Mouse (Mus musculus): ENCODE data around the gene Map3k11. TPM values are rescaled to one million over a fixed set of nuclear protein-coding genes. Genes with fewer than 3 reads are reported as not detected.

The Map3k11 gene
- polyA plus RNA-seq, 1 experiment from 2014 or later = 9.2 TPM

DNA sequence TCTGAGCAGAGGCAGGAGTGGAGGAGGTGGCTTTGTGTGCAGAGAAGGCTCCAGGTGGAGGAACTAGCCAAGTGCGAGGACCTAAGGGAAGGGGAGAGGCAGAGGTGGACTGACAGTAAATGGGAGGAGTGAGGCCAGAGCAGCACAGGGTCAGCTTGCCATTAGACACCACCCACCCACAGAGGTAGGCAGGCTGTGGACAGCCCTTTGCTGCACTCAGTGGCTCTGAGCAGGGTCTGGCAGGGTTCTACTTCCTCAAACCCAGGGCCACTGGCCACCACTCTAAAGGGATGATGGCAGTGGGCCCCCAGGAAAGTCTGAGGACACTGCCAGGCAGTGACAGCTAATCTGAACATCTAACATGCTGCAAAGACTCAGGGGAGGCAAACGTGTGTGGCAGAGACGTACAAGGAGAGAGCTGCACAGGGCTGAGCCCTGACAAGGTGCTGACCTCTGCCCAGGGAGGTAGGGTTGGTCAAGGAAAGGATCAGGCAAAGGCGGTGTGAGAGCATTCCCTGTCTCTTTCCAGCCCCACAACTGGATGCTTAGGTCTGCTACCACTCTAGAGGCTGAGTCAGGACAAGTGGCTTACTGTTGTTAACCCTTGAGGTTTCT, 35.5 kb downstream of the Map3k11 start:
- no peaks in the 10 kb centered on the region for H3K9me3 ChIP-seq (replicated peaks; ENCODE audit: control insufficient read depth, low read length)
- H3K4me3 ChIP-seq (ENCODE audit: low read depth, low read length) = no peak overlapping the region
- H3K27ac ChIP-seq (ENCODE audit: low read depth, low read length) = no peak overlapping the region
- no peak overlapping the region for H3K4me2 ChIP-seq (ENCODE audit: low read length)
- peaks cover 74% of the 10 kb centered on the region for H3K36me3 ChIP-seq (ENCODE audit: control insufficient read depth, insufficient read depth, low read length)
- peaks cover 29% of the 10 kb centered on the region for H3K4me1 ChIP-seq (ENCODE audit: control insufficient read depth, insufficient read depth, low read length)
- 0 out of 2 replicates have a peak overlapping the region, but pooled peaks have one; percentile 8 for H3K9ac ChIP-seq (ENCODE audit: low read length)
- no peaks in the 10 kb centered on the region for H3K27me3 ChIP-seq (replicated peaks; ENCODE audit: control insufficient read depth, insufficient read depth, low read length)
- DNase-seq (ENCODE audit: low spot score) (no peak), ATAC-seq (no peak)
- 73% methylated on average over 4 of the region's 4 CpGs for WGBS

DNA sequence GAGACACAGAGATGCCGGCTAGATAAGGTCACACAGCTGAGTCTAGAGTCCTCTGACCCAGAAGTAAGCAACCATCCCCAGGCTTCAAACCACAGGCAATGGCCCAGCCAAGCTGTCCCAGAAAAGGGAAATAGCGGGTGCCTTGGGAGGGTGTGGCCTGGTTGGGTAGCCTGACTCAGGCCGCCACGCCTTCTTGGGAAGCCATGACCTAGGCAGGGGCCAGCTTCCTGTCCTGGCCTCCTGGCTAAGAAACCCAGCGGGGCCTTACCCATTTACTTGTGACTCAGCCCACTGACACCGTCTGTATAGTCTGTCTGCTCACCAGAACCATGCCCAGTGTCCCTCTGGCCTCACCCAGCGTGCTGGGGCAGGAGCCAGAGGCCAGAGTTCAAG, 36.0 kb downstream of the Map3k11 start:
- ATAC-seq (no peak), DNase-seq (ENCODE audit: low spot score) (no peak)
- Histone ChIP-seq H3K4me3 (ENCODE audit: low read depth, low read length) (no peak overlapping the region), H3K4me2 (ENCODE audit: low read length) (no peak overlapping the region; the same call in 1 of the 2 replicates), H3K9ac (ENCODE audit: low read length) (0 out of 2 replicates have a peak overlapping the region, but pooled peaks have one; percentile 8), H3K36me3 (ENCODE audit: control insufficient read depth, insufficient read depth, low read length) (peaks cover 69% of the 10 kb centered on the region), H3K4me1 (ENCODE audit: control insufficient read depth, insufficient read depth, low read length) (peaks cover 29% of the 10 kb centered on the region), H3K9me3 (replicated peaks; ENCODE audit: control insufficient read depth, low read length) (no peaks in the 10 kb centered on the region), H3K27me3 (replicated peaks; ENCODE audit: control insufficient read depth, insufficient read depth, low read length) (no peaks in the 10 kb centered on the region), H3K27ac (ENCODE audit: low read depth, low read length) (no peak overlapping the region)
- 84% methylated on average over 7 of the region's 7 CpGs for WGBS

DNA sequence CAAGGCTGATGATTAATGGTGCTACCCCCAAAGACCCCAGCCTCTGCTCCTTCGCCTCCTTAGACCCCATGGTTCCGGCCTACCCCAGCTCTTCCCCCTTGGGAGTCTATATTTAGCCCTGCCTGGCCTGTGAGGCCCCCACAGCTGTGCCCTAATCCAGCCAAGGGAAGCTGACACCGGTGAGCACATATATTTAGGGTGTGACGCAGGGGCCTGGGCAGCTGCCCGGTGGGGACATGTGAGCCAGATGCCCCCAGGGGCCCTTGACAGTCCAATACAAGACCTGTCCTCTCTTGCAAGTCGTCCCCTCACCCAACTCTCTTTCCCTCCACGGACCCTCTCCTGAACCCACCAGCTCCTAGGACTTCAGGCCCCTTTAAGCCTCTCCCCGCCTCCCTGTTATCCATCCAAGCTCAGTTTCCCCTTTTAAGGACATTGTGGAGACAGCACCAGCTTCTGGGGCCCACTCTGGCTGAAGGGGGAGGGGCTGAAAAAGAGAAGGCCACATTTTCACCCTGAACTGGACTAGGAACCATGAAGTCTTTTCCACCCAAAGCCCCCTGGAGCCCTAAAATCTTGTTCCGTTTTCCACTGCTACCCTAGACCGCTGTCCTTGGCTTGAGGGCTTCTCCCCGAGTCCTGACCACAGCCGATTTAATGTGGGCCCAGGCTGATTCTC, 36.6 kb downstream of the Map3k11 start:
- Histone ChIP-seq H3K9me3 (replicated peaks; ENCODE audit: control insufficient read depth, low read length) (no peaks in the 10 kb centered on the region), H3K27ac (ENCODE audit: low read depth, low read length) (no peak overlapping the region), H3K27me3 (replicated peaks; ENCODE audit: control insufficient read depth, insufficient read depth, low read length) (no peaks in the 10 kb centered on the region), H3K4me3 (ENCODE audit: low read depth, low read length) (no peak overlapping the region), H3K4me1 (ENCODE audit: control insufficient read depth, insufficient read depth, low read length) (peaks cover 34% of the 10 kb centered on the region), H3K36me3 (ENCODE audit: control insufficient read depth, insufficient read depth, low read length) (peaks cover 63% of the 10 kb centered on the region), H3K9ac (ENCODE audit: low read length) (peak overlapping the region; percentile 62; the same call in 1 of the 2 replicates), H3K4me2 (ENCODE audit: low read length) (peak overlapping the region; percentile 99)
- no peak for ATAC-seq
- DNase-seq (ENCODE audit: low spot score) = no peak
- 86% methylated on average over 12 of the region's 12 CpGs for WGBS

DNA sequence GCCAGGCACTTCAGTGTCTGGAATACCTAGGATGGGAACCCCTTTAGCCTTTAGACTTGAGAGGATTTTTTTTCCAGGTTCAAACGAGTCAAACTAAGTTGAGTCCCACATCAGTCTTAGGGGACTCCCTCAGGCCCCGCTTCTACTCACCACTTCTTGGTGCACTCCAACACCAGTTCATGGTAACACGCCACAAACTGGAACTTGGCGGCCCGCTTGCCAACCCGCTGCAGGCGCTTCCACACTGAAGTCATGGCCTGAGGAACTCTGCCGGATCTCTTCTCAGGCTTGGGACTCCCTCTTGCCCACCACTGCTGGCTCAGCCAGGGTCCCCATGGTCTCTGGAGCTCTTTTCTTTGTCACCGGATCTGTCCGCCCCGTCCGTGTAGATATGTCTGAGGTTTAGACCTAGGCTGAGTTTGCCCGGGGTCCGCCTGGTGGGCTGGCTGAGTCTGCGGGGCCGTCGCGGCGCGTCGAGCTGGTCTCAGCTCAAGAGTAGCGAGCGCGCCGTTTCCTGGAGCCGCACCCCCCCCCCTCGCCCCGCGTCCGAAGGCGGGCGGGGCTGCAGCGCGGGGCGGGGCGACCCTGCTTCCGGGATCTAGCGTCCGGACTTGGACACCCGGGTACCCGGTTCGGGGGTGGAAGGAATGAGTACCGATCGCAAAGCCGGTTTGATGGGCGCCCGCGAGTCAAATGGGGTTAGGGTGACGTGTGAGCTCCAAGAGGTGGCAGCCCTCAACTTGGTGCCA, 37.4 kb downstream of the Map3k11 start, which contains the start of gene Ehbp1l1:
TSS of gene Ehbp1l1 (minus strand) at position 551 of the 749 bp plus-strand sequence.
- peak within 1 kb of the TSS; percentile 99 for H3K4me2 ChIP-seq (ENCODE audit: low read length)
- ATAC-seq = no peak
- peak within 1 kb of the TSS; percentile 99 for H3K4me3 ChIP-seq (ENCODE audit: low read depth, low read length)
- no peaks in the 10 kb centered on the region for H3K27me3 ChIP-seq (replicated peaks; ENCODE audit: control insufficient read depth, insufficient read depth, low read length)
- no peak within 1 kb of the TSS for H3K27ac ChIP-seq (ENCODE audit: low read depth, low read length)
- no peak for DNase-seq (ENCODE audit: low spot score)
- 18% methylated on average over 40 of the region's 49 CpGs for WGBS
- peak within 1 kb of the TSS; percentile 100 for H3K9ac ChIP-seq (ENCODE audit: low read length)
- peaks cover 38% of the 10 kb centered on the region for H3K4me1 ChIP-seq (ENCODE audit: control insufficient read depth, insufficient read depth, low read length)
- H3K9me3 ChIP-seq (replicated peaks; ENCODE audit: control insufficient read depth, low read length) = no peaks in the 10 kb centered on the region
- H3K36me3 ChIP-seq (ENCODE audit: control insufficient read depth, insufficient read depth, low read length) = peaks cover 55% of the 10 kb centered on the region

DNA sequence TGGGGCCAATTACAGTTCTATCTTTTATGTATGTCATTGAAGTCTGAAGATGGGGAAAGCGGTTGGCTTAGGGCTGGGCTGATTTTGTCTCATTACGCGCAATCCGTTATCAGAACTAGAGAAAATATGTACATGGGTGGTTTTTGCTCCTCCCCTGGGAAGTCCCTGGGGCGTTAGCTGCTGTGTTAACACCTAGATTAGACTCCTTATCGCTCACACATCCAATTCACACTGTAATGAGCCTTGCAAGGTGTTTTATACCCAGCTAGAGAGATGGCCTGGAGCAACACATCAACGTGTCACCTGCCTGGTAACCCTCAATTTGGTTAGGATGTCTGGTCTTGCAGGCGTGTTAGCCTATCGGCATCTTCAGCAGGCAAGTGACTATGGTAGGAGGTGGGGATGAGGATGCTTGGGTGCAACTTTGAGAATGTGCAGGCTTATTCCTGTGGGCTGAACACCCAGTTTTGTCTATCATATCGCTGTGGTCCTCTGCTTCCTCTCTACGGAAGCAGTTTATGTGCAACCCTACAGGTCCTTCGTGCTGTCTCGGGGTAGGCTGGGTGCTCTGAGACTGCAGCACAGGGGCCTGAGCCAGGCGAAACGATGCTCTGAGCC, 38.5 kb downstream of the Map3k11 start:
- H3K27me3 ChIP-seq (replicated peaks; ENCODE audit: control insufficient read depth, insufficient read depth, low read length) = no peaks in the 10 kb centered on the region
- H3K9ac ChIP-seq (ENCODE audit: low read length) = peak overlapping the region; percentile 100
- H3K4me1 ChIP-seq (ENCODE audit: control insufficient read depth, insufficient read depth, low read length) = peaks cover 40% of the 10 kb centered on the region
- H3K4me3 ChIP-seq (ENCODE audit: low read depth, low read length) = peak overlapping the region; percentile 99
- DNase-seq (ENCODE audit: low spot score) = no peak
- no peak for ATAC-seq
- H3K9me3 ChIP-seq (replicated peaks; ENCODE audit: control insufficient read depth, low read length) = no peaks in the 10 kb centered on the region
- WGBS = 81% methylated on average over 15 of the region's 15 CpGs
- peak overlapping the region; percentile 1; the same call in 1 of the 2 replicates for H3K27ac ChIP-seq (ENCODE audit: low read depth, low read length)
- H3K36me3 ChIP-seq (ENCODE audit: control insufficient read depth, insufficient read depth, low read length) = peaks cover 44% of the 10 kb centered on the region
- H3K4me2 ChIP-seq (ENCODE audit: low read length) = peak overlapping the region; percentile 99

DNA sequence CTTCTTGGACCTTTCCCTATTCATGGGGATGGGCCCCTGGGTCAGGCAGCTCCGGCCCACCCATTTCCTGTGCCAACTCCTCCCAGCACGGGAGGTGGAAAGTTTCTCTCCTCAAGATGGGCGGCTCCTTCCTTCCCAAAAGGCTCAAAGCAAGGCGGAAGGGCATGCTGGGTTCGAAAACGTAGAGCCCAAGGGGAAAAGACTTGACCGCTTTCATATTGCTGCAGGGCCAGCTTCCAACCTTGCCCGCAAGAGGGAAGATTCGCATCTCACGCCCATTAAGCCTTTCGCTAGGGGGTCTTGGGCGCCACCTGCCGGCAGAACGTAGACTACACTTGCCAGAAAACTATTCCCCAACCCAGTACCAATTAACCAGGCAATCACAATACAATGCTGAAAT, 39.2 kb downstream of the Map3k11 start:
- peak overlapping the region; percentile 100 for H3K9ac ChIP-seq (ENCODE audit: low read length)
- peaks cover 40% of the 10 kb centered on the region for H3K4me1 ChIP-seq (ENCODE audit: control insufficient read depth, insufficient read depth, low read length)
- H3K36me3 ChIP-seq (ENCODE audit: control insufficient read depth, insufficient read depth, low read length) = peaks cover 37% of the 10 kb centered on the region
- H3K27me3 ChIP-seq (replicated peaks; ENCODE audit: control insufficient read depth, insufficient read depth, low read length) = no peaks in the 10 kb centered on the region
- peak overlapping the region; percentile 99 for H3K4me2 ChIP-seq (ENCODE audit: low read length)
- H3K4me3 ChIP-seq (ENCODE audit: low read depth, low read length) = peak overlapping the region; percentile 99
- WGBS = 6% methylated on average over 14 of the region's 14 CpGs
- peak; percentile 89 for DNase-seq (ENCODE audit: low spot score)
- H3K27ac ChIP-seq (ENCODE audit: low read depth, low read length) = peak overlapping the region; percentile 1; the same call in 1 of the 2 replicates
- ATAC-seq = peak; percentile 19; the same call in 1 of the 2 replicates
- H3K9me3 ChIP-seq (replicated peaks; ENCODE audit: control insufficient read depth, low read length) = no peaks in the 10 kb centered on the region

DNA sequence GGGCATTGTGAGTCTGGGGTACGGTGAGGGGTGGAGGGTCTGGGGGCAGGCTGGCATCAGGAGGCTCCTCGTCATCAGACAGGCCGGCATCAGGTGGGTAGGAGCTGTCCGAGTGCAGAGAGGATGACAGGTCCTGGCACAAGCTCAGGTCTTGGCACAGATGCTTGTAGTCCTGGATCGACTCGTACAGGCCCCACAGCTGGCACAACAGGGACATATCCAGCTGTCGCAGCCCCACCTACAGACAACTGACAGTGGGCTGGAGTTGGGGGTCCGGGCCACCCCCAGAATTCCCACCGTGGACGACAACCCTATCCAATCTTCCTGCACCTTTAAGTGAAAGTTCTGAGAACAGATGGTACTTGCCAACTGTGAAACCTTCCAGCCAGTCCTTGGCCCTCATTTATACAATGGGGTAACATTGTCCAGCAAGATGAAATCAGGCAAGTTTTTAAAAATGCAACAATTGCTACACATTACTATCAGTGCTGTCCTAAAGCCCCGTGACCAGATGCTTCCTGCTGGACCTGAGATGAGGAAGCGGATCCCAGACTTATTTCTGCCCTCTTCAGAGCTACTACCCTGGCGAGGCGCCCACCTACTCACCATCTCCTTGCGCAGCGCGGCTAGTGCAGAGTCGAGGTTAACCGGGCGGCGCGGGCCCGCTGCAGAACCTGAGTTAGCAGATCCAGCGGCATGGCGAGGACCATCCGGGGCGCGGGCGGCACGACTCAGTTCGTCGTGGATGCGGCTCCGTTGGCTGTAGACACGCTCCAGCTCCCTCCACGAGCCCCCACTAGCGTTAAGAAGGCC, 40.3 kb downstream of the Map3k11 start:
- peak; percentile 73 for DNase-seq (ENCODE audit: low spot score)
- H3K9ac ChIP-seq (ENCODE audit: low read length) = peak overlapping the region; percentile 100
- H3K4me3 ChIP-seq (ENCODE audit: low read depth, low read length) = peak overlapping the region; percentile 99
- ATAC-seq = peak; percentile 33
- H3K27me3 ChIP-seq (replicated peaks; ENCODE audit: control insufficient read depth, insufficient read depth, low read length) = no peaks in the 10 kb centered on the region
- no peaks in the 10 kb centered on the region for H3K9me3 ChIP-seq (replicated peaks; ENCODE audit: control insufficient read depth, low read length)
- WGBS = 5% methylated on average over 37 of the region's 37 CpGs
- peaks cover 40% of the 10 kb centered on the region for H3K4me1 ChIP-seq (ENCODE audit: control insufficient read depth, insufficient read depth, low read length)
- H3K27ac ChIP-seq (ENCODE audit: low read depth, low read length) = peak overlapping the region; percentile 96
- peak overlapping the region; percentile 99 for H3K4me2 ChIP-seq (ENCODE audit: low read length)
- peaks cover 29% of the 10 kb centered on the region for H3K36me3 ChIP-seq (ENCODE audit: control insufficient read depth, insufficient read depth, low read length)

DNA sequence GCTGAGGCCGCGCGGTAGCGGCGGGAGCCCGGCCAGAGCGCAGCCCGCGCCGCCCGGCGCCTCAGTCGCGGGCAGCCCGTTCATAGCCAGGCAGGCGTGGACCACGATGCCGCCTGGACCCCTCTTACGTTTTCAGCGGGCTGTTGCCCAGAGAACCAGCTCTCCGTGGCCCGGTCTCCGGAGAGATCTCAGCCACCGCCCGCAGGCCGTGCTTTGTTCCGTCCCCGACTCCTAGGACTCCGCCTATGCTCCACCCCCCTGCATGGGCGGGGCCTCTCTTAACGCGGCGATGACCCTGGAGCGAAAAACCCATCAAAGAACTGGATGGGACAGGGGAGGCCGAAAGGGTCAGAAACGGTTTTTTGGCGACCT, 40.9 kb downstream of the Map3k11 start, which contains the start of gene Fam89b:
TSS of gene Fam89b (minus strand) at position 210 of the 372 bp plus-strand sequence.
- Histone ChIP-seq H3K9ac (ENCODE audit: low read length) (peak within 1 kb of the TSS; percentile 100), H3K27ac (ENCODE audit: low read depth, low read length) (peak within 1 kb of the TSS; percentile 96), H3K4me2 (ENCODE audit: low read length) (peak within 1 kb of the TSS; percentile 99), H3K4me3 (ENCODE audit: low read depth, low read length) (peak within 1 kb of the TSS; percentile 99), H3K4me1 (ENCODE audit: control insufficient read depth, insufficient read depth, low read length) (peaks cover 40% of the 10 kb centered on the region), H3K27me3 (replicated peaks; ENCODE audit: control insufficient read depth, insufficient read depth, low read length) (no peaks in the 10 kb centered on the region), H3K36me3 (ENCODE audit: control insufficient read depth, insufficient read depth, low read length) (peaks cover 24% of the 10 kb centered on the region), H3K9me3 (replicated peaks; ENCODE audit: control insufficient read depth, low read length) (no peaks in the 10 kb centered on the region)
- WGBS = under 1% methylated on average over 36 of the region's 37 CpGs
- DNase-seq (ENCODE audit: low spot score) (peak; percentile 94), ATAC-seq (peak; percentile 84)

Data from forebrain, embryonic 14.5 days (tissue).